Mouse (Mus musculus): ENCODE data around the gene AC141477.1. TPM values are rescaled to one million over a fixed set of nuclear protein-coding genes. Genes with fewer than 3 reads are reported as not detected.
A peak's percentile ranks its signal among the peaks of the same experiment; 100 is the strongest.

The AC141477.1 gene
- polyA plus RNA-seq (2012; rRNA removed) (not detected in 2 replicates), polyA plus RNA-seq (2014; fragmentation: Nextera tagmentation; extraction: Ambion mirVana) (not detected in 2 replicates)

GRCm38 (mm10) chr10:76440281-76440680 lies at the start of gene AC141477.1:
Gene AC141477.1 (minus strand): TSS chr10:76440444.
- 92% methylated on average over 17 of the region's 17 CpGs for WGBS (ENCODE audit: insufficient replicate concordance)
- peaks cover 43% of the 10 kb centered on the region for H3K36me3 ChIP-seq (replicated peaks; ENCODE audit: control insufficient read depth, insufficient read depth, low read depth)
- no peaks in the 10 kb centered on the region for H3K27me3 ChIP-seq (ENCODE audit: control insufficient read depth, insufficient read depth, low read length)
- H3K9me3 ChIP-seq (ENCODE audit: control insufficient read depth, low read length) = no peaks in the 10 kb centered on the region
- H3K4me3 ChIP-seq (ENCODE audit: insufficient read depth in 1 of 2, low read depth in 2 of 2, low read length in 2 of 2) = peak within 1 kb of the TSS; percentile 83 to 88; a peak in 3 of 4 replicates
- DNase-seq (ENCODE audit: low read depth in 3 of 3, low spot score in 3 of 3) (no peak), ATAC-seq (ENCODE audit: insufficient read depth) (no peak)
- no peak within 1 kb of the TSS for H3K9ac ChIP-seq (replicated peaks)
- peak within 1 kb of the TSS; percentile 86 for H3K4me2 ChIP-seq (ENCODE audit: low read depth)
- TF ChIP-seq EP300 (IDR thresholded peaks at IDR 0.05; ENCODE audit: low read depth) = no peak
- TF ChIP-seq CTCF (IDR thresholded peaks at IDR 0.05; ENCODE audit: low read depth) = no peak
- H3K27ac ChIP-seq = no peak within 1 kb of the TSS
- H3K4me1 ChIP-seq (replicated peaks; ENCODE audit: control insufficient read depth in 2 of 2, insufficient read depth in 2 of 2, low read length in 1 of 2) = peaks cover 13 to 16% of the 10 kb centered on the region in 2 experiments

- 60% methylated on average over 15 of the region's 15 CpGs for WGBS (ENCODE audit: insufficient replicate concordance)
- DNase-seq (ENCODE audit: low read depth in 3 of 3, low spot score in 3 of 3) (no peak), ATAC-seq (ENCODE audit: insufficient read depth) (no peak)
- Histone ChIP-seq H3K9ac (replicated peaks) (no peak overlapping the region), H3K4me1 (replicated peaks; ENCODE audit: control insufficient read depth in 2 of 2, insufficient read depth in 2 of 2, low read length in 1 of 2) (peaks cover 0 to 12% of the 10 kb centered on the region in 2 experiments; a peak in 2 of 4 replicates), H3K9me3 (ENCODE audit: control insufficient read depth, low read length) (no peaks in the 10 kb centered on the region), H3K27me3 (ENCODE audit: control insufficient read depth, insufficient read depth, low read length) (no peaks in the 10 kb centered on the region), H3K4me3 (ENCODE audit: insufficient read depth in 1 of 2, low read depth in 2 of 2, low read length in 2 of 2) (no peak overlapping the region), H3K4me2 (ENCODE audit: low read depth) (no peak overlapping the region), H3K27ac (no peak overlapping the region), H3K36me3 (replicated peaks; ENCODE audit: control insufficient read depth, insufficient read depth, low read depth) (peaks cover 14% of the 10 kb centered on the region)
- TF ChIP-seq CTCF (IDR thresholded peaks at IDR 0.05; ENCODE audit: low read depth) (no peak), EP300 (IDR thresholded peaks at IDR 0.05; ENCODE audit: low read depth) (no peak)
Measured at GRCm38 (mm10) chr10:76489205-76489604, 49.0 kb upstream of the AC141477.1 start.

GRCm38 (mm10) chr10:76488265-76488664 lies 48.0 kb upstream of the AC141477.1 start:
- H3K36me3 ChIP-seq (replicated peaks; ENCODE audit: control insufficient read depth, insufficient read depth, low read depth) = peaks cover 13% of the 10 kb centered on the region

GRCm38 (mm10) chr10:76486302-76486701 lies 46.1 kb upstream of the AC141477.1 start:
- no peak overlapping the region for H3K4me2 ChIP-seq (ENCODE audit: low read depth)
- ATAC-seq (ENCODE audit: insufficient read depth) (no peak), DNase-seq (ENCODE audit: low read depth in 3 of 3, low spot score in 3 of 3) (no peak)
- no peaks in the 10 kb centered on the region for H3K9me3 ChIP-seq (ENCODE audit: control insufficient read depth, low read length)
- H3K36me3 ChIP-seq (replicated peaks; ENCODE audit: control insufficient read depth, insufficient read depth, low read depth) = peaks cover 17% of the 10 kb centered on the region
- no peak for TF ChIP-seq CTCF (IDR thresholded peaks at IDR 0.05; ENCODE audit: low read depth)
- no peak for TF ChIP-seq EP300 (IDR thresholded peaks at IDR 0.05; ENCODE audit: low read depth)
- no peak overlapping the region for H3K27ac ChIP-seq
- H3K27me3 ChIP-seq (ENCODE audit: control insufficient read depth, insufficient read depth, low read length) = no peaks in the 10 kb centered on the region
- no peak overlapping the region for H3K9ac ChIP-seq (replicated peaks)
- WGBS (ENCODE audit: insufficient replicate concordance) = 48% methylated on average over 2 of the region's 2 CpGs
- H3K4me1 ChIP-seq (replicated peaks; ENCODE audit: control insufficient read depth in 2 of 2, insufficient read depth in 2 of 2, low read length in 1 of 2) = peaks cover 0 to 4% of the 10 kb centered on the region in 2 experiments; a peak in 1 of 4 replicates
- H3K4me3 ChIP-seq (ENCODE audit: insufficient read depth in 1 of 2, low read depth in 2 of 2, low read length in 2 of 2) = no peak overlapping the region

More at GRCm38 (mm10) chr10:76488265-76488664, 48.0 kb upstream of the AC141477.1 start:
- peaks cover 0 to 7% of the 10 kb centered on the region in 2 experiments; a peak in 2 of 4 replicates for H3K4me1 ChIP-seq (replicated peaks; ENCODE audit: control insufficient read depth in 2 of 2, insufficient read depth in 2 of 2, low read length in 1 of 2)
- WGBS (ENCODE audit: insufficient replicate concordance) = 22% methylated on average over 8 of the region's 8 CpGs
- H3K9me3 ChIP-seq (ENCODE audit: control insufficient read depth, low read length) = no peaks in the 10 kb centered on the region
- no peak overlapping the region for H3K4me3 ChIP-seq (ENCODE audit: insufficient read depth in 1 of 2, low read depth in 2 of 2, low read length in 2 of 2)
- H3K9ac ChIP-seq (replicated peaks) = no peak overlapping the region
- H3K27me3 ChIP-seq (ENCODE audit: control insufficient read depth, insufficient read depth, low read length) = no peaks in the 10 kb centered on the region
- TF ChIP-seq EP300 (IDR thresholded peaks at IDR 0.05; ENCODE audit: low read depth) = no peak
- no peak for TF ChIP-seq CTCF (IDR thresholded peaks at IDR 0.05; ENCODE audit: low read depth)
- no peak overlapping the region for H3K4me2 ChIP-seq (ENCODE audit: low read depth)
- ATAC-seq (ENCODE audit: insufficient read depth) (peak; percentile 75), DNase-seq (ENCODE audit: low read depth in 3 of 3, low spot score in 3 of 3) (peak in 1 of 3 experiments; percentile 11)
- H3K27ac ChIP-seq = no peak overlapping the region

GRCm38 (mm10) chr10:76481480-76481879 lies 41.2 kb upstream of the AC141477.1 start:
- peaks cover 51% of the 10 kb centered on the region for H3K36me3 ChIP-seq (replicated peaks; ENCODE audit: control insufficient read depth, insufficient read depth, low read depth)
- no peak overlapping the region for H3K4me3 ChIP-seq (ENCODE audit: insufficient read depth in 1 of 2, low read depth in 2 of 2, low read length in 2 of 2)
- H3K27ac ChIP-seq = no peak overlapping the region
- ATAC-seq (ENCODE audit: insufficient read depth) (no peak), DNase-seq (ENCODE audit: low read depth in 3 of 3, low spot score in 3 of 3) (no peak)
- H3K9me3 ChIP-seq (ENCODE audit: control insufficient read depth, low read length) = no peaks in the 10 kb centered on the region
- WGBS (ENCODE audit: insufficient replicate concordance) = 74% methylated on average over 6 of the region's 6 CpGs
- 0 out of 4 replicates have a peak, but pooled peaks cover 0 to 1% of the 10 kb centered on the region in 2 experiments for H3K4me1 ChIP-seq (replicated peaks; ENCODE audit: control insufficient read depth in 2 of 2, insufficient read depth in 2 of 2, low read length in 1 of 2)
- no peak overlapping the region for H3K9ac ChIP-seq (replicated peaks)
- no peak overlapping the region for H3K4me2 ChIP-seq (ENCODE audit: low read depth)
- TF ChIP-seq CTCF (IDR thresholded peaks at IDR 0.05; ENCODE audit: low read depth) = no peak
- no peak for TF ChIP-seq EP300 (IDR thresholded peaks at IDR 0.05; ENCODE audit: low read depth)
- no peaks in the 10 kb centered on the region for H3K27me3 ChIP-seq (ENCODE audit: control insufficient read depth, insufficient read depth, low read length)

Data from liver, embryonic 14.5 days (tissue).